Mouse (Mus musculus): ENCODE results near the gene Cdk5r1. TPM values are rescaled to one million over a fixed set of nuclear protein-coding genes. Genes with fewer than 3 reads are reported as not detected.

Cdk5r1 gene
- total and polyA plus RNA-seq, 3 experiments: 1.1 to 1.2 TPM; not detected in 1

DNA sequence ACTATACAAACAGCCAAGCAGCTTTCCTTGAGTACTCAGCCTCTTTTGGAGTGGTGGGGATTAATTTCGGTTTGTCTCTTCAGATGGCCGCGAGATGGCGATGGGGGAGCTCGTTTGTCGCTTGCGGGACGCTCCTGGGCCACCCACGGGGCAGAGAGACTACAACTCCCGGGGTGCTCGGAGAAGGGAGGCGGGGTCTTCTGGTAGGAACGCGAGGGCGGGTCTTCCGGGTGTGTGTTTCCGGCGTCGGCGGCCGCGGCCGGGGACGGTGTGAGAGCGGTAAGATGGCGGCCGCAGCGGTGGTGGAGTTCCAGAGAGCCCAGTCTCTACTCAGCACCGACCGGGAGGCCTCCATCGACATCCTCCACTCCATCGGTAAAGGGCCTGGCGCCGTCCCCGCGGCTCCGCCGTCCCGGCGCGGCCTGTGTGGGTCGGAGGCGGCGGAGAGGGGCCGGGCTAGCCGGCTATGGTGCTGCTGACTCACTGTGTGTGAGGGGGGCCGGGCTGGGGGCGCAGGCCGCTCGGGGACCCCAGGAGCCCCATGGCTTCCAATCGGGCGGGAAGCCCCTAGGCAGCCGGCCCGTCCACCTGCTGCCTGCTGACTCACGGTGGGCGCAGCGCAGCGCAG lies 48.3 kb upstream of the Cdk5r1 start, which contains the start of gene Psmd11:
Psmd11 (plus strand) TSS at position 235 of the 628 bp plus-strand sequence.
- H3K4me3 ChIP-seq (ENCODE audit: control insufficient read depth in 1 of 2, insufficient read depth in 1 of 2, low read depth in 2 of 2, low read length in 2 of 2): peak within 1 kb of the TSS; percentile 66 to 84
- H3K4me1 ChIP-seq (ENCODE audit: control insufficient read depth in 1 of 2, insufficient read depth in 2 of 2, low read length in 2 of 2): peaks cover 20 to 30% of the 10 kb centered on the region in 2 experiments
- H3K27ac ChIP-seq (ENCODE audit: control insufficient read depth, low read depth, low read length): peak within 1 kb of the TSS; percentile 71
- H3K9ac ChIP-seq (ENCODE audit: control insufficient read depth, low read depth, low read length, poor library complexity, severe bottlenecking): peak within 1 kb of the TSS; percentile 95
- DNase-seq (ENCODE audit: low read depth, low spot score): peak; percentile 99
- H3K79me2 ChIP-seq (ENCODE audit: control insufficient read depth, insufficient read depth, low read length, poor library complexity): peaks cover 37% of the 10 kb centered on the region
- no peaks in the 10 kb centered on the region for H3K9me3 ChIP-seq (replicated peaks; ENCODE audit: insufficient read depth, low read length)
- peaks cover 23 to 29% of the 10 kb centered on the region in 2 experiments for H3K36me3 ChIP-seq (ENCODE audit: control insufficient read depth in 1 of 2, insufficient read depth in 2 of 2, low read length in 2 of 2)
- no peaks in the 10 kb centered on the region for H3K27me3 ChIP-seq (ENCODE audit: control insufficient read depth in 1 of 2, insufficient read depth in 2 of 2, low read length in 2 of 2)
- TF ChIP-seq TBP (IDR thresholded peaks at IDR 0.05; ENCODE audit: low read depth, low read length) (peak; percentile 80), GABPA (IDR thresholded peaks at IDR 0.05; ENCODE audit: low read depth, low read length) (no peak), HCFC1 (IDR thresholded peaks at IDR 0.05; ENCODE audit: low read depth, low read length) (peak; percentile 99), ETS1 (IDR thresholded peaks at IDR 0.05; ENCODE audit: low read depth, low read length) (peak; percentile 34; the same call in 1 of the 2 replicates), ZKSCAN1 (IDR thresholded peaks at IDR 0.05; ENCODE audit: low read depth, low read length) (no peak), USF1 (IDR thresholded peaks at IDR 0.05; ENCODE audit: low read depth, low read length) (peak; percentile 63), BHLHE40 (IDR thresholded peaks at IDR 0.05; ENCODE audit: borderline replicate concordance, low read depth, low read length) (peak; percentile 11; the same call in 1 of the 2 replicates), USF2 (IDR thresholded peaks at IDR 0.05; ENCODE audit: borderline replicate concordance in 1 of 2, insufficient read depth in 1 of 2, low read depth in 1 of 2, low read length in 2 of 2) (no peak), JUND (IDR thresholded peaks at IDR 0.05; ENCODE audit: low read depth, low read length) (no peak), SIN3A (IDR thresholded peaks at IDR 0.05; ENCODE audit: low read length) (peak; percentile 94), ZMIZ1 (IDR thresholded peaks at IDR 0.05; ENCODE audit: low read depth, low read length) (0 out of 2 replicates have a peak, but pooled peaks have one; percentile 50), ZNF384 (IDR thresholded peaks at IDR 0.05; ENCODE audit: low read depth, low read length) (peak; percentile 59; the same call in 1 of the 2 replicates), CHD1 (IDR thresholded peaks at IDR 0.05; ENCODE audit: low read depth, low read length) (no peak), ELF1 (IDR thresholded peaks at IDR 0.05; ENCODE audit: low read depth, low read length) (peak; percentile 94), MYB (IDR thresholded peaks at IDR 0.05; ENCODE audit: low read depth, low read length) (no peak), MAZ (IDR thresholded peaks at IDR 0.05; ENCODE audit: low read depth, low read length) (peak; percentile 95), NELFE (IDR thresholded peaks at IDR 0.05; ENCODE audit: low read depth, low read length) (peak; percentile 97), TAL1 (IDR thresholded peaks at IDR 0.05; ENCODE audit: low read length) (no peak), CTCF (IDR thresholded peaks at IDR 0.05 in 2 of 3, conservative IDR thresholded peaks at IDR 0.05 in 1 of 3; ENCODE audit: control insufficient read depth in 1 of 3, insufficient read depth in 1 of 3, low read depth in 2 of 3, low read length in 3 of 3, poor library complexity in 1 of 3, severe bottlenecking in 1 of 3) (peak; percentile 41 to 95 (median 82)), MEF2A (IDR thresholded peaks at IDR 0.05; ENCODE audit: extremely low read depth, insufficient replicate concordance, low read depth, low read length, poor library complexity, severe bottlenecking) (peak; percentile 59; the same call in 1 of the 2 replicates), POLR2A (IDR thresholded peaks at IDR 0.05; ENCODE audit: control insufficient read depth in 1 of 2, insufficient read depth in 1 of 2, low read depth in 1 of 2, low read length in 2 of 2, poor library complexity in 1 of 2) (peak; percentile 90 to 96), E2F4 (IDR thresholded peaks at IDR 0.05; ENCODE audit: borderline replicate concordance, low read depth, low read length) (no peak), UBTF (IDR thresholded peaks at IDR 0.05; ENCODE audit: borderline replicate concordance, insufficient read depth, low read depth, low read length) (no peak), RAD21 (IDR thresholded peaks at IDR 0.05; ENCODE audit: low read depth, low read length) (peak; percentile 82), MYC (IDR thresholded peaks at IDR 0.05; ENCODE audit: low read depth, low read length) (peak; percentile 73), RCOR1 (IDR thresholded peaks at IDR 0.05; ENCODE audit: low read depth, low read length) (peak; percentile 62), GATA1 (IDR thresholded peaks at IDR 0.05; ENCODE audit: low read depth, low read length) (no peak), SMC3 (IDR thresholded peaks at IDR 0.05; ENCODE audit: low read depth, low read length) (peak; percentile 76), CHD2 (IDR thresholded peaks at IDR 0.05; ENCODE audit: low read length) (no peak), EP300 (IDR thresholded peaks at IDR 0.05; ENCODE audit: low read depth in 1 of 2, low read length in 2 of 2) (peak in 1 of 2 experiments; percentile 50; a peak in 2 of 4 replicates), POLR2AphosphoS2 (IDR thresholded peaks at IDR 0.05; ENCODE audit: low read length) (peak; percentile 98), POLR2AphosphoS5 (IDR thresholded peaks at IDR 0.05; ENCODE audit: borderline replicate concordance, low read depth, low read length) (no peak), KAT2A (conservative IDR thresholded peaks at IDR 0.05; ENCODE audit: low read depth, low read length) (peak; percentile 95), NRF1 (IDR thresholded peaks at IDR 0.05; ENCODE audit: insufficient read depth, low read depth, low read length, poor library complexity, severe bottlenecking) (0 out of 2 replicates have a peak, but pooled peaks have one; percentile 32), ZC3H11A (IDR thresholded peaks at IDR 0.05; ENCODE audit: low read depth, low read length) (peak; percentile 54; the same call in 1 of the 2 replicates), MAX (IDR thresholded peaks at IDR 0.05; ENCODE audit: low read length) (peak; percentile 68)

Data from MEL (cell line).